Mouse (Mus musculus): ENCODE measurements at regions not wholly inside any gene's neighbourhood (a gene's known extent, or its start where the extent isn't known, plus 50 kb on each side); places are given as distances from the start of the nearest gene placed in this dataset.

- no peaks in the 10 kb centered on the region for H3K36me3 ChIP-seq (ENCODE audit: control insufficient read depth, insufficient read depth, low read length)
- H3K4me2 ChIP-seq (ENCODE audit: low read depth, low read length): no peak overlapping the region
- 71% methylated on average over 9 of the region's 9 CpGs for WGBS
- H3K4me1 ChIP-seq (ENCODE audit: control insufficient read depth, insufficient read depth, low read length): peaks cover 28% of the 10 kb centered on the region
- H3K9me3 ChIP-seq (replicated peaks; ENCODE audit: control insufficient read depth, low read length): no peaks in the 10 kb centered on the region
- no peak overlapping the region for H3K9ac ChIP-seq (ENCODE audit: low read length)
- H3K4me3 ChIP-seq (replicated peaks; ENCODE audit: low read length): no peak overlapping the region
- H3K27ac ChIP-seq (ENCODE audit: low read length): 0 out of 2 replicates have a peak overlapping the region, but pooled peaks have one; percentile 42
- ATAC-seq (ENCODE audit: insufficient read depth, low FRiP score): no peak
- no peaks in the 10 kb centered on the region for H3K27me3 ChIP-seq (ENCODE audit: control insufficient read depth, insufficient read depth, low read length)
Observed at GRCm38 (mm10) chr17:84110945-84111344, 76.8 kb downstream of the Zfp36l2 start.

- 62% methylated on average over 9 of the region's 9 CpGs for WGBS
- peak overlapping the region; percentile 42; the same call in 1 of the 2 replicates for H3K27ac ChIP-seq (ENCODE audit: low read length)
- ATAC-seq (ENCODE audit: insufficient read depth, low FRiP score): no peak
- peaks cover 24% of the 10 kb centered on the region for H3K4me1 ChIP-seq (ENCODE audit: control insufficient read depth, insufficient read depth, low read length)
- no peak overlapping the region for H3K4me3 ChIP-seq (replicated peaks; ENCODE audit: low read length)
- no peak overlapping the region for H3K4me2 ChIP-seq (ENCODE audit: low read depth, low read length)
- no peaks in the 10 kb centered on the region for H3K27me3 ChIP-seq (ENCODE audit: control insufficient read depth, insufficient read depth, low read length)
- H3K9me3 ChIP-seq (replicated peaks; ENCODE audit: control insufficient read depth, low read length): no peaks in the 10 kb centered on the region
- no peak overlapping the region for H3K9ac ChIP-seq (ENCODE audit: low read length)
- H3K36me3 ChIP-seq (ENCODE audit: control insufficient read depth, insufficient read depth, low read length): no peaks in the 10 kb centered on the region
Observed at GRCm38 (mm10) chr17:84110000-84110695, 77.6 kb downstream of the Zfp36l2 start.

DNA sequence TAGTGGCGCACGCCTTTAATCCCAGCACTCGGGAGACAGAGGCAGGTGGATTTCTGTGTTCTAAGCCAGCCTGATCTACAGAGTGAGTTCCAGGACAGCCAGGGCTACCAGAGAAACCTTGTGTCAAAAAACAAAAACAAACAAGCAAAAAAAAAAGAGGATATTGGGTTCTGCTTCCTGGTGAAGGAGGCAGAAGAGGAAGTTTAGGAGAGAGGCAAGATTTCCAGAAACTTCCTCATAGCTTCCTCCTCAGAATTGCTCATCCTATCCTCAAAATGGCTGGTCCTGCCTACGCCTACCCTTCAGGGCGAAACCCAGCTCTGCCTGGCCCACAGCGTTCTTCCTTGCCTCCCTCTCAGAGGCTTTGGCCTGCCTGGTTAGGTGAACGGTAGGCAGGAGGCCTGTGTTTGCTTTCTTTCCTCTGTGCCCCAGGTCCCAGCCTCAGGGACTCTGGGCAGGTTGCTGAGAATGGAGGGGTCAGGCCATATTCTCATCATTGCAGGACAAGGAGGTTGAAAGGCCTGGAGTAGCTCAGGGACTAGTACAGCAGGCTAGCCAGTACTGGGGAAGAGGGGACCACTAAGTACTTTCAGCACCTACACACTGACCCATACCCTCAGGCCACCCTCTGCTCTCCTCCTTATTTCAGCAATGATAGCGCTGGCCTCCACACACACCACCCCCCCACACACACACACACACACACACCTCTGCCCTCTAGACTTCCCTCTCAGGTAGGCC lies 79.6 kb downstream of the Zfp36l2 start:
- no peaks in the 10 kb centered on the region for H3K27me3 ChIP-seq (ENCODE audit: control insufficient read depth, insufficient read depth, low read length)
- no peak for ATAC-seq (ENCODE audit: insufficient read depth, low FRiP score)
- H3K4me3 ChIP-seq (replicated peaks; ENCODE audit: low read length): no peak overlapping the region
- WGBS: 76% methylated on average over 8 of the region's 8 CpGs
- no peaks in the 10 kb centered on the region for H3K36me3 ChIP-seq (ENCODE audit: control insufficient read depth, insufficient read depth, low read length)
- no peak overlapping the region for H3K9ac ChIP-seq (ENCODE audit: low read length)
- H3K9me3 ChIP-seq (replicated peaks; ENCODE audit: control insufficient read depth, low read length): no peaks in the 10 kb centered on the region
- H3K4me1 ChIP-seq (ENCODE audit: control insufficient read depth, insufficient read depth, low read length): peaks cover 23% of the 10 kb centered on the region
- H3K27ac ChIP-seq (ENCODE audit: low read length): no peak overlapping the region
- no peak overlapping the region for H3K4me2 ChIP-seq (ENCODE audit: low read depth, low read length)

DNA sequence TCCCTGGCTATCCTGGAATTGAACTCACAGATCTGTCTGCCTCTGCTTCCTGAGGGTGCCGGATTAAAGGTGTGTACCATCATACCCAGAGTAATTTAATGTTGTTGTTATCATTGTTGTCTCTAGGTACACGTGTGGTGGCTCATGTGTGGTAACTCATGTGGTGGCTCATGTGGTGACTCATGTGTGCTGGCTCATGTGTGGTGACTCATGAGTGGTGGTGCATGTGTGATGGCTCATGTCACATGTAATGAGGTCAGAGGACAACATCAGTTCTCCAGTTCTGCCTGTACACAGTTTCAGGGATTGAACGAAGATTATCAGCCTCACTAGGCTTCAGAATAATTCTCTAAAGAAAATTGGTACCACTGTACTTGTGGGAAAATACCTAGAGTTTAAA lies 80.2 kb downstream of the Zfp36l2 start:
- no peaks in the 10 kb centered on the region for H3K36me3 ChIP-seq (ENCODE audit: control insufficient read depth, insufficient read depth, low read length)
- peaks cover 18% of the 10 kb centered on the region for H3K4me1 ChIP-seq (ENCODE audit: control insufficient read depth, insufficient read depth, low read length)
- no peak overlapping the region for H3K27ac ChIP-seq (ENCODE audit: low read length)
- ATAC-seq (ENCODE audit: insufficient read depth, low FRiP score): no peak
- H3K27me3 ChIP-seq (ENCODE audit: control insufficient read depth, insufficient read depth, low read length): no peaks in the 10 kb centered on the region
- no peak overlapping the region for H3K9ac ChIP-seq (ENCODE audit: low read length)
- H3K4me2 ChIP-seq (ENCODE audit: low read depth, low read length): no peak overlapping the region
- WGBS: 83% methylated on average over 3 of the region's 3 CpGs
- no peaks in the 10 kb centered on the region for H3K9me3 ChIP-seq (replicated peaks; ENCODE audit: control insufficient read depth, low read length)
- H3K4me3 ChIP-seq (replicated peaks; ENCODE audit: low read length): no peak overlapping the region

DNA sequence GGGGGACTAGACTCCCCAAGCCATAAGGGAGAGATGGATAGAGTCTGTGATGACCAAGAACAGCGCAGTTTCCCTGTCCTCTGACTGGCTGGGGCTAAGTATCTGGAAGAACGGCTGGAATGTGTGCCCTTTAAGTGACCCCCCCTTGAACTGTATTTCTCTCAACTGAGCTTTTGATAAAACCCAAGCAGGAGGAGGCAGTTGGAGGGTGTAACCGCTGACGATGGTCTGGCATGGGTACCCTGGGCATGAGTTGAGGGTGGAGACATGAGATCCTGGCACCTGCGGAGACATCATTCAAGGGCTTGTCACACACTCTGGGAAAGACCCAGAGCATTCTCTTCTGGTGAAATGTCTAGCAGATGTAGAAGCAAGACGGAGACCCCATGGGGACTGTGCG lies 83.5 kb downstream of the Zfp36l2 start:
- no peaks in the 10 kb centered on the region for H3K9me3 ChIP-seq (replicated peaks; ENCODE audit: control insufficient read depth, low read length)
- WGBS: 63% methylated on average over 7 of the region's 7 CpGs
- no peak for ATAC-seq (ENCODE audit: insufficient read depth, low FRiP score)
- H3K9ac ChIP-seq (ENCODE audit: low read length): no peak overlapping the region
- peaks cover 17% of the 10 kb centered on the region for H3K4me1 ChIP-seq (ENCODE audit: control insufficient read depth, insufficient read depth, low read length)
- no peaks in the 10 kb centered on the region for H3K36me3 ChIP-seq (ENCODE audit: control insufficient read depth, insufficient read depth, low read length)
- H3K4me3 ChIP-seq (replicated peaks; ENCODE audit: low read length): no peak overlapping the region
- no peak overlapping the region for H3K27ac ChIP-seq (ENCODE audit: low read length)
- no peaks in the 10 kb centered on the region for H3K27me3 ChIP-seq (ENCODE audit: control insufficient read depth, insufficient read depth, low read length)
- no peak overlapping the region for H3K4me2 ChIP-seq (ENCODE audit: low read depth, low read length)

GRCm38 (mm10) chr17:84103344-84103743 lies 84.4 kb downstream of the Zfp36l2 start:
- Histone ChIP-seq H3K4me1 (ENCODE audit: control insufficient read depth, insufficient read depth, low read length) (peaks cover 17% of the 10 kb centered on the region), H3K36me3 (ENCODE audit: control insufficient read depth, insufficient read depth, low read length) (no peaks in the 10 kb centered on the region), H3K4me2 (ENCODE audit: low read depth, low read length) (no peak overlapping the region), H3K27ac (ENCODE audit: low read length) (no peak overlapping the region), H3K9ac (ENCODE audit: low read length) (peak overlapping the region; percentile 34; the same call in 1 of the 2 replicates), H3K27me3 (ENCODE audit: control insufficient read depth, insufficient read depth, low read length) (no peaks in the 10 kb centered on the region), H3K4me3 (replicated peaks; ENCODE audit: low read length) (no peak overlapping the region), H3K9me3 (replicated peaks; ENCODE audit: control insufficient read depth, low read length) (no peaks in the 10 kb centered on the region)
- WGBS: 71% methylated on average over 7 of the region's 7 CpGs
- no peak for ATAC-seq (ENCODE audit: insufficient read depth, low FRiP score)

- WGBS: 67% methylated on average over 1 of the region's 1 CpGs
- Histone ChIP-seq H3K27ac (ENCODE audit: low read length) (peak overlapping the region; percentile 46; the same call in 1 of the 2 replicates), H3K4me2 (ENCODE audit: low read depth, low read length) (no peak overlapping the region), H3K9me3 (replicated peaks; ENCODE audit: control insufficient read depth, low read length) (no peaks in the 10 kb centered on the region), H3K36me3 (ENCODE audit: control insufficient read depth, insufficient read depth, low read length) (no peaks in the 10 kb centered on the region), H3K4me1 (ENCODE audit: control insufficient read depth, insufficient read depth, low read length) (peaks cover 25% of the 10 kb centered on the region), H3K27me3 (ENCODE audit: control insufficient read depth, insufficient read depth, low read length) (no peaks in the 10 kb centered on the region), H3K4me3 (replicated peaks; ENCODE audit: low read length) (no peak overlapping the region), H3K9ac (ENCODE audit: low read length) (no peak overlapping the region)
- no peak for ATAC-seq (ENCODE audit: insufficient read depth, low FRiP score)
Observed at GRCm38 (mm10) chr17:84101652-84102051, 86.1 kb downstream of the Zfp36l2 start.

DNA sequence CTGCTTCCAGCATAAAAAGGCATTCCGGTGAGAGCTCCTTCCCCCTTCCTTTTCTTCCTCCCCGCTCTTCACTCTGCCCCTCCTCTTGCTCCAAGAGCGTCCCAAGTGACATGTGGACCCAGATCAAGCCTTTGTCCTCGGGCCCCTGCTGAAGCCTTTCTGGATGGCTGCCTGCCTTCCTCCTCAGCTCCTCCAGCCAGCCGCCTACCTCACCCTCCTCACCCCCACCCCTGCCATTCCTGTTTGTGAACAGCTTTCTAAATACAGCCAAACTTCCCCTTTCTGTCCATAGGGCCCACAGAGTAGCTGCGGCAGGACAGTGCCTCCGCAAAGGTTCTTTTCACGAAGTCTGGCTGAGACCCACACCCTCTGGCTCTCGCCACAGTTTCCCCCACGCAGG lies 87.2 kb downstream of the Zfp36l2 start:
- Histone ChIP-seq H3K36me3 (ENCODE audit: control insufficient read depth, insufficient read depth, low read length) (no peaks in the 10 kb centered on the region), H3K4me3 (replicated peaks; ENCODE audit: low read length) (no peak overlapping the region), H3K27me3 (ENCODE audit: control insufficient read depth, insufficient read depth, low read length) (no peaks in the 10 kb centered on the region), H3K27ac (ENCODE audit: low read length) (peak overlapping the region; percentile 61), H3K9ac (ENCODE audit: low read length) (peak overlapping the region; percentile 22; the same call in 1 of the 2 replicates), H3K4me2 (ENCODE audit: low read depth, low read length) (no peak overlapping the region), H3K4me1 (ENCODE audit: control insufficient read depth, insufficient read depth, low read length) (peaks cover 30% of the 10 kb centered on the region), H3K9me3 (replicated peaks; ENCODE audit: control insufficient read depth, low read length) (no peaks in the 10 kb centered on the region)
- 46% methylated on average over 10 of the region's 10 CpGs for WGBS
- no peak for ATAC-seq (ENCODE audit: insufficient read depth, low FRiP score)

- Histone ChIP-seq H3K27ac (ENCODE audit: low read length) (peak overlapping the region; percentile 61; the same call in 1 of the 2 replicates), H3K9me3 (replicated peaks; ENCODE audit: control insufficient read depth, low read length) (no peaks in the 10 kb centered on the region), H3K27me3 (ENCODE audit: control insufficient read depth, insufficient read depth, low read length) (no peaks in the 10 kb centered on the region), H3K9ac (ENCODE audit: low read length) (no peak overlapping the region), H3K4me2 (ENCODE audit: low read depth, low read length) (no peak overlapping the region), H3K4me1 (ENCODE audit: control insufficient read depth, insufficient read depth, low read length) (peaks cover 30% of the 10 kb centered on the region), H3K4me3 (replicated peaks; ENCODE audit: low read length) (no peak overlapping the region), H3K36me3 (ENCODE audit: control insufficient read depth, insufficient read depth, low read length) (no peaks in the 10 kb centered on the region)
- WGBS: 74% methylated on average over 9 of the region's 9 CpGs
- no peak for ATAC-seq (ENCODE audit: insufficient read depth, low FRiP score)
Observed at GRCm38 (mm10) chr17:84099737-84100136, 88.0 kb downstream of the Zfp36l2 start.
